Mouse (Mus musculus) urinary bladder, adult 2 months (tissue): ENCODE results near the gene Pla2g5. TPM values are rescaled to one million over a fixed set of nuclear protein-coding genes. Genes with fewer than 3 reads are reported as not detected.
"Not testable (repeated sequence)": the region's sequence is repeated elsewhere in the genome, so short reads cannot be mapped to it uniquely, and the experiment has no call there.

ENCODE experiments used
- DNase-seq: peaks from one replicate; pipeline ENCODE4 v3.0.0; 2022; ENCODE audit warnings: low spot score
- polyA plus RNA-seq: library from polyadenylated mRNA; depleted of rRNA; stranded (reverse); fragments of >200 nt; gene quantifications from 2 replicates; pipeline ENCODE4 v1.2.3, GENCODE M21; 2012; rRNA removed

Pla2g5 gene
- polyA plus RNA-seq: 0.46 and 0.73 TPM in 2 replicates

DNA sequence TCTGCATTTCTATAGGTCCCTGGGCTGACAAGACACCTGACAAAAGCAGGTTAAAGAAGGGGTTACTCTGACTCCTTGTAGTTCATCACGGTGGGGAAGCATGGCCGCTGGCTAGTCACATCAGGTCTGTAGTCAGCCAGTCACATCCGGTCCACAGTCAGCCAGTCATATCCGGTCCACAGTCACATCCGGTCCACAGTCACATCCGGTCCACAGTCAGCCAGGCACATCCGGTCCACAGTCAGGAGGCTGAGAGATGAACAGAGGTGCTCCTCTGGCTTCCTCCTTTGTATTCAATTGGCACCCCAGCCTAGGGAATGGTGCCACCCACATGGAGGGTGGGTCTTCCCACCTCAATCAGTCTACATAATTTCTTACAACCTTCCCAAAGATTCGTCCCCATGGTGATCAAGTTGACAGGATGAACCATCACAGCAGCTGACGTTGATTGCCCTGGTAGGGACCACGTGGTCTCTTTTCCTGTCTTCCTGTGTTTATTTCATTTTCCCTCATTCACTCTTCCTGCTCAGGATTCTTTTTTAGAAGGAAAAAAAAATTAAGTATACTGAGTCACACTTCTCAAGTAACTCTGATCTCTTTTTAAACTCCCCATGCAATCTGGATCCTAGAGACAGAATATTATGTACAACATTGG, at the start of gene Pla2g5:
Pla2g5 (minus strand) TSS at position 139 of the 655 bp plus-strand sequence.
- DNase-seq: no peak

DNA sequence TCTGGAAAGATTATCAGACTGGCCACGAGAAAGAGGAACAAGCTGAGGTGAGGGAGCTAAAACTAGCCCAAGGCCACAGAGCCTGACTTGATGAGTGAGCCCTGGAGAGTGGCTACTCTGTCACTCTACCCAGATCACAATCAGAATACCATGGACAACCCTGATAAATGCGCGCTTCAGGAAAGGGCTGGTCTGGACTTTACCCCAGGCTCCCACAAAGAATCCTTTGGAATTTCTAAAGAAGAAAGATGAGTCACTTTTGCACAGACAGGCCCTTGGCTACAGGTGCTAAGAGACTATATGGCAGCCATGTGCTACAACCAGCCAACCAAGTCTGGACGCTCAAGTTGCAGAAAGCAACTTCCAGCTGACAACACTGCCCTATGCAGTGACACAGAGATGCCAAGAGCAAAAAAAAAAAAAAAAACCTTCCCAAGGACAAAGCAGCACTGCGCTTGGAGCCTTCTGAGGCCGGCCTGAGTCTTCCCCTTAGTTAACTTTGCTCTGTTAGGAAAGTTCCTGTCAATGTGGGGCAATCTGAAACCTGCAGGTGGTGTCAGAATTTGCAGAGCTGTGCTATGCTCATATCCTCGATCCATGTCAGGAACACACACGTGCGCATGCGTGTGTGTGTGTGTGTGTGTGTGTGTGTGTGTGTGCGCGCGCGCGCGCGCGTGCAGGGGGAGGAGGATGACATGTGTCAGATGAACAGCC, 42.5 kb upstream of the Pla2g5 start:
- no peak for DNase-seq

DNA sequence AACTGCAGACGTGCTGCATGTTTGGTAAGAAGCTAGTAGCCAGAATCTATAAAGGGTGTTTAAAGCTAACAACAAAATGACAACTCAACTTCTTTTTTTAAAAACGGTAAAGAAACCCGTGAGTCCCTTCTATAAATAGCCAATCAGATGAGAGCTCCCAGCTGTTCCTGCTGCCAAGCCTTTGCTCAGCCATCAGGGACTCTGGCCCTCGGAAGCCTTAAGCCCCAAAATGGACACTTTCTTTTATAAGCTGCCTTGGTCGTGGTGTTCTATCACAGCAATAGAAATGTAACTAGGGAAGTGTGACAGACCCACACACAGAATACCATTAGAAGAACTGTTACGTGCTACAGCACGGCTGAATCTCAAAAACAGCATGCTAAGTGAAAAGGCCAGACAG, 36.1 kb upstream of the Pla2g5 start:
- DNase-seq: no peak

DNA sequence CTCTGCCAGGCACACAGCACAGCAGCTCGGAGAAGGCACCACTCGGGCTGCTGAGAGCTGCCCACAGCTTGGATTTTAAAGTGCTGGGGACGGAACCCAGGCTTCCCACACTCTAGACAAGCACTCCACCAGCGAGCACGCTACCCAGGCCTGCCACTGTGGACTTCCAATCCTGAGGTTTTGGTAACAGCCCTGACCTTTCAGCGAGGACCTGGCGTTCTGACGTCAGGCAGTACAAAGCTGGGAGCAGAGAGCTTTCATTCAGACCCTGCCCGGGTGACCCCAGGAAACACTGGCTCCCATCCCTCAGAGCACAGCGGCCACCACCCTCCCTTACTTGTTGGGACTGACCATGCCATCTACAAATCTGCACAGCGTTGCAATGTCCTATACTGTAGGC, 30.5 kb upstream of the Pla2g5 start:
- not testable (repeated sequence) for DNase-seq

DNA sequence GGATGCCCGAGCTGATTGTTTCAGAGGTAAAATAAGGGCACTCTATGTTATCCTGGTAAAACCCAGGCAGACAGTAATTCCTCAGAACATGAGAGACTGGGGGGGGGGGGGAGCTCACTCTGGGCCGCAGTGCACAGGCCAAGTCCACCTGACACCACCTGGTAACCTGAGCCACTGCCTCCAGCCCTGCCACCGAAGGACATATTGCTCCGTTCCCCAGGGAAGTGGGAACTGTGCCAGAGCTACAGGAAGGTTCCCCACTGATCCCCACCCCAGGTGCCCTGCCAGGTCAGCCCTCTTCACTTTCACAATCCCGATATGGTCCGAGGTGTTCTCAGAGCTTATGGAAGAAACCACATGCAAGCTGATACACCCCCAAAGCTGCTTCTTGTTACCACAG, 29.4 kb upstream of the Pla2g5 start:
- no peak for DNase-seq

DNA sequence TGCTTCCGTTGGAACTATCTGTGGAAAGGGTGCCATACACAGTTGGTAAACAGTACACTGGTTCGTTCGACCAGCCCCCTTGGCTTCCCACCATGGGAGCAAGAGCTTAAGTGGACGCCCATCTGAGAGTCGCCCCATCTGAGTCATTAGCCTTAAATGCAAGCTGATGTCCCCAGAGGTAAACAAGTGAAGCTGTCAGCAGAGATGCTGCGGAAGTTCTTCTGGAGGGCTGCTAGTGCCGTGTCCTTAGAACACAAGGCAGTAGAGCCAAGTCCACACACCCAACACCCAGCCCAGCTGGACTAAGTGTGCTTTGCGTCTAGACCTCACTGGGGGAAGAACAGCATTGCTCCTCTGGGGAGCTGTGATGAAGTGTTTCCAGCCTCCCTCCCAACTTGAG, 26.4 kb upstream of the Pla2g5 start:
- DNase-seq: no peak

DNA sequence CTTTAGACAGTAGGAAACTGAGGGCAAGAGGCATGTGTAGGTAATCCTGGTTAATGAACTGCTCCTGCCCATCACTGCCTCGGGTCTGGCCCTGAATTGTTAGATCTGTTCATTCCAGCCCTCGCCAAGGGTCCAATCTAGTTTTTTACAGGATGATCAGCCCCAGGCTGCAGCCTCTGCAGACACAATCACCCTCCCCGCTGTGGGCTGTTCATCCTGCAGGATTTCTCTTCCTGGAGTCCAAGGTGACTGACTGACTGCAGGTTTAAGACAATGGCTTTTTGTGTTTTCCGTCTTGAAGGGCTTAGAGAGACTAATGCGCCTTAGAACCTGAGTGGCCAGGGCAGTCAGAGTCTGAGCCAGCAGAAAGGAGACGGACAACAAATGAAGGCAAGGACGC, 25.9 kb upstream of the Pla2g5 start:
- DNase-seq: no peak

DNA sequence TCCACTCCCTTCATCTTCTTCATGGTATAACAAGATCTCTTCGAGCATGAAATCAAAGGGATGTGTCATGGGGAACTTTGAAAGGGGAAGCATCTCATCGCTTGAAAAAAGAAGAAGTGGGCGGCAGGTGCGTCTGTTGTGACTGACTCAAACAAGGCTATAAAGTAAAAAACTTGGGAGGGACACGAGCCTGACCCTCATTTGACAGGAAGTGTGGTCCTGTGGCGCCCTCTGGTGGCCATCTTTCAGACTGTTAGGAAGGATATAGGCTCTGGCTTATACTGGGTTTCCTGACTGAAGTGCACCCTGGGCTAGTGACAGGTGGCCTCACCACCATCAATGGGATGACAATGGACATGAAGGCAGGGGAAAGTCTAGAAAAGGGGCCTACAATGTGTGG, 21.0 kb upstream of the Pla2g5 start:
- peak; percentile 71 for DNase-seq

DNA sequence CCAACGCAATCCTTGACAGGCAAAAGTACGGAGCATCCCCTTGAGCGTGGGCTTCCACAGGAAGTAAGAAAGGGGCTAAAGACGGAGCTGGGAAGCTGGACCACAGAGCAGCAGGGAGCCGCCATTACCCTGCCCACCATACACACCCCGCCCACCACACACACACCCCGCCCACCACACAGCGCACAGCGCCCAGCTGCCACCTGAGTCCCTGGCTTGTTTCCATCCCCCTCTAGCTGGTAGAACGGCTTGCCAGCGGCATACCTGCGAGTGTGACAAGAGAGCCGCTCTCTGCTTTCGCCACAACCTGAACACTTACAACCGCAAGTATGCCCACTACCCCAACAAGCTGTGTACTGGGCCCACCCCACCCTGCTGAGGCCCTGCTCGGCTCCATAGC, 18.9 kb upstream of the Pla2g5 start:
- no peak for DNase-seq

DNA sequence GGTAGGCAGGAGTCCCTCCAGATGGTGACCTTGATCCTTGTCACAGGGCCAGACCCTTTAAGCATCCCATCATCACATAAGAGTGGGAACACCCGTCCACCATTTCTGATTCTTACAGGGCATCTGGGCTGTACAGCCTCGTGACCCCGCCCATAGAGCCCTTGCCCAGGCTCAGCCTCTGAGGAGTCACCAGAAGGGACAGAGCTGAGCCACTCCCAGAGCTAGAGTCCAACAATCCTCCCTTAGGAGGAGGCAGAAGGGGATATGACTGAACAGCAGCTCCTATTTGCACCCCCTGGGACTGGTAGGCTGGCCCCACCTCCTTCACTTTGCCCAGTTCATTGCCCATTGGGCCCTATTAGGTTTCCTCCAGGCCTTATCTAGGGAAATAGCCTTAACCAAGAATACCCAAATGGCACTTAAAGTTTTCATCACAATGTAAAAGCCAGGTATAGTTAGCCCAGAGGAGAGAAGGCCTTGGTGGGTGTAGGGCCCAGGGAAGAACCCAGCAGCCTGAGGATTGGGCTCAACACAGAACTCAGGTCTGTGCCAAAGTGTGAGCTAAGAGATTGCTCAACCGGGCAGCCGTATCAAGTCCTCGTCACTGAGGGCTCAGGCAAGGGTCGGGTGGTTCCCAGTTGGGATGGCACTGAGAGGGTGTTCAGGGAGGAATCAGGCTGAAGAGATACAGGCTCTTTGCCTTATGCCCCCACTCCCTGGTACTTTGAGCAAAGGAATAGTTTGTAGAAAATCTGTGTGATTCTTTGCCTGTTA, 17.7 kb upstream of the Pla2g5 start:
- no peak for DNase-seq

DNA sequence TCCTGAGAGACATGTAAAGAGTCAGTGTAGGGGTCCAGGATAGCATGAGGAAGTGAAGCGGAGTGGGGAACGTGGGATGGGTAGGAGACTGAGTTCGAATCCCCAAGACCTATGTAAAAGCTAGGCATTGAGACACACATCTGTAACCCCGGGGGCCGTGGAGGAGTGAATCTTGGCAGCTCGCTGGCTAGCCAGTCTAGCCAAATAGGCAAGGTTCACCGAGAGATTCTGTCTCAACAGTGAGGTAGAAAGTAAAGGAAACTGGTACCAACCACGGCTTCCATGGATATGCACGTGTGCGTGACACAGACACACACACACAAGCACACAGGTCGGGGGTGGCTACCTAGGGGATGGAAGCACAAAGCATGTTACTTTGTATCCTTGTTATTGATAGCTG, 16.5 kb upstream of the Pla2g5 start:
- DNase-seq: no peak

DNA sequence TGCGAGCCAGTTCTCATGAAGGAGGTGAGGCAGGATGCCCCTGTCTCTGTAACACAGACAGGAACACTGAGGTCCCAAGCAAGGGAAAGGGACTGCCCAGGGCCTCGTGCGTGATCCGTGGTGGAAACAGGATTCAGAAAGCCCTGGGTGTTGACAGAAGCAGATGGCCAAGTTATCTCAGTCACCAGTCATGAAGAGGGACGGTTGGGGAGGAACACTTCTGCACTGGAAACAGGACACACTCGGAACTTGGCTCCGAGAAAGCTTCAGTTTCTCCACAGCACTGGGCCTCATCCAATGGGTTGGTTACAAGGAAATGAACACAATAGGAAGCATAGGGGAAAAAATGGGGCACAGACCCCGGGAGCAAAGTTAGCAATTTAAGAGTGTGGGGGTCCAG, 15.5 kb upstream of the Pla2g5 start:
- DNase-seq: no peak

DNA sequence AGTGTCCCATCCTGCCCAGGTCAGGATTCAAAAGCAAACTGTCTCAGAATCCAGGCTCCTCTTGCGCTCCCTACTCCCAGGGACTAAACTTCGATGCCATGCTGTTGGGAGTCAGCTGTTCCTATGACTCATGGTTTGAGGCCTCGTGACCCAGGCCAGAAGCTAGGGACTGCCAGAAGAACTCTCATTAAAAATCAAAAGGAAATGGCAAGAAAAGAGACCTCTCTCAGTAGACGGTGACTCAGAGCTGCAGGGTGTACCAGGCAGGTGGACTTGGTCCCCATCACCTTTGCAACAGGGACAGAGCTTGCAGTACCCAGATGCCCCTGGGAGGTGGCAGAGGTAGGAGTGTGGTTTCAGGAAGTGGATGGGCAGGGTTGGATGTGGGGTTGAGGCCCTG, 14.4 kb upstream of the Pla2g5 start, which contains the start of gene Pla2g2e:
Pla2g2e (plus strand) TSS at position 212 of the 400 bp plus-strand sequence.
- DNase-seq: no peak

DNA sequence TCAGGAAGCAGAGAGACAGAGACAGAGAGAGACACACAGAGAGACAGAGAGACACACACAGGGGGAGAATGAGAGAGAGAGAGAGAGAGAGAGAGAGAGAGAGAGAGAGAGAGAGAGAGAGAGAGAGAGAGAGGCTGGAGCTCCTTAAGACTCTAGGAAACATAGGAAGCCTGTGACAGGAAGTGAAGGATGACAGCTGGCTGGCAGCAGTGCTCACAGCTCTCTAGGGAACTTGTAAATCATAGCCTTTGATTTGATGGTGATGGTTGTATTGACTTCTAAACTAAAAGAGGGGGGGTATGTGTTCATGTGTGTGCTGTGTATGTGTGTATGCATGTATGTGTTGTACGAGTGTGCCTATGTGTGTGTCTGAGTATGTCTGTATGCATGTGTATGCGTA, 12.7 kb upstream of the Pla2g5 start:
- no peak for DNase-seq

DNA sequence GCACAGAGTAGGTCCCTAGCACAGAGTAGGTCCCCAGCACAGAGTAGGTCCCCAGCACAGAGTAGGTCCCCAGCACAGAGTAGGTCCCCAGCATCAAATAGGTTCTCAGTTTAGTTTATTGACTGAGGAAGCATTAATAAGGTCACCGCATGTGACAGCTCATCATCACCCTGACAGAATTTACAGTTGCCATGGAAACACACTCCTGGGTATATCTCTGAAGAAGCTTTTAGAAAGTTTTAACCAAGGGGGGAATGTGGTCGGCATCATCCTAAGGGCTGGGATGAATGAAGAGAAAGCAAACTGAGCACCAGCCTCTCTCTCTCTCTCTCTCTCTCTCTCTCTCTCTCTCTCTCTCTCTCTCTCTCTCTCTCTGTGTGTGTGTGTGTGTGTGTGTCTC, 12.0 kb upstream of the Pla2g5 start:
- not testable (repeated sequence) for DNase-seq

DNA sequence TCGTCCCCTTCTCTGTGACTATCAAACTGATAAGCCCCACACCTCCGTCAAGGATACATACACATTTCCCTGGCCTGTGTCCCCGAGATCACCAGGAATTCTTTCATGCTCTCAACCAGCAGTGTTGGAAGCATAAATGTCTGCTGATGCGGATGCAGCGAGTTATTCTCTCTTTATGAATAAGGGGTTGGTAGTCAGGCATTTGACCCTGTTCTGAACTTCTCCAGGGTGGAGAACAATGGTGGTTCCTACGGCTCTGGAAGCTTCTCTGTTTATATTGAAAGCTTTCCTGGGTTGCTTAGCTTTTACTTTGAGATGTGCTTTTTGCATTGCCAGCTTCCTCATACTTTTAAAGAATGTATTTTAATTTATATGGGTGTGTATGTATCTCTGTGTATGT, 10.6 kb upstream of the Pla2g5 start, which contains the start of gene Gm13030:
Gm13030 (minus strand) TSS at position 101 of the 400 bp plus-strand sequence.
- no peak for DNase-seq

DNA sequence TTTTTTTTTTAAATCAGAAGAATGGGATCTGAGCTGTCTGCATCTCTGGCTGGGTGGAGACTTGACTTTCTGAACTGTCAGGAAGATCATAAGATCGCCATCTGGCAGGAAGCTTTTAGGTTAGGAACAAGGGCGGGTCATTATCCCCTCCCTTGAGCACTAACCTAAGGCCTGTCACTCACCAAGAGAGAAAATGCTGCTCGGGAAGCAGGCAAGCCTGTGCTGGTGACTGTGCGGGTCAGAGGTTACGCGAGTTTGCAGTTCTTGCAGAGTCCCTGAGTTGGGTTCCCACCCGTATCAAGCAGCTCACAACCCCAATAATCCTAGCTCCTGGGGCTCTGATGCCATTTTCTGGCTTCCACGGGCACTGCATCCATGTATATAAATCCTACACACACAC, 5.4 kb upstream of the Pla2g5 start:
- no peak for DNase-seq

DNA sequence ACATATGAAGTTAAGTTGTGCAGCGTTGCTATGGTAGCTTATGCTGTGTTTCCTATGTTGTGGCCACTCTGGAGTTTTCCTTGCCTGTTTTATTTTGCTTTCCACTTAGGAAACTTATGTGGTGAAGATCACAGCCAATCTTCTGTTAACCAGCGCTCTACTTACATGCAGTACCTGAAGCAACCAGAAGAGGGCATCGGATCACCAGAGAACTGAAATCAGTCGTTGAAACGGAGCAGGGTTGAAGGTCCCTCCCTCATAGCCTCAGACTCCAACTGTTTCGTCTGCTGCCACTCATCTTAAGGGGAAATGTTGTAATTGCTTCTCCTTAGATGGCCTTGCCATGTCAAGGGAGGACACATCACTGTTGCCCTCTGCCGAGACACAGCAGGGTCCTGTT, 3.1 kb upstream of the Pla2g5 start:
- DNase-seq: no peak

DNA sequence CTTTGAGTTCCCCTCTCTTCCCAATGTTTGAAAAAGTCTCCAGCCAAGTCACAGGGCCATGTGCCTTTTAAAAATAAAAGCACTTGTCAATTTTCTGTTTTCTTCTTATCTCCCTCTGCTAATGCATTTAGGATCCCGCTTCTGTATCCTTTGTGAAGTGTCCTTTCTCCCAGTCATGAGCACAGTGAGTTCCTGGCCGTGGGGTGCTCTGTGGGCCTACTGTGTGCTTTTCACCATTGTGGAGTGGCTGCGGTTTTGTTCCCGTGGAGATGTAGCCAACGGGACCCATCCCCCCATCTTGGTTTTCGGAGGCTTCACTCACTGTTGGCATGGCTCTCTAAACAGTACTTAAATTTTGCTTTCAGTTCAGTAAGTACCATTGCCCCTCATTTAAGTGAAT, 2.7 kb upstream of the Pla2g5 start:
- no peak for DNase-seq

DNA sequence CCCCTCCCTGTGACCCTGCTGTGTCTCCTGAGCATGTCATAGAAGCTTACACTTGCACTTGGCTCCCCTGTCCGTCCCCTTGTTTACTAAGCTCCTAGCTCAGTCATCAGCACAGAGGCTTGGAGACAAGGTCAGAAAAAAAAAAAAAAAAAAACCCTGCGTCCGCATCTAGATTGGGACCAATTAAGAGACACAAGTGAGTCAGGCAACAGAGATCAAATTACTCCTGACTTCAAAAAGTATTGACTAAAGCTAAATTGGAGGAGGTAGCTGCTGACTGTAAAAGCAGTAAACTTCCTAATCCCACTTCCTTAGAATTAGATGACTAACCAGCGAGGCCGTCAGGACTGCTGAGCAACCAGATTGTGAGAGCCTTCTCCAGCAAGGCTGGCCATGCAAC, 1.8 kb upstream of the Pla2g5 start:
- DNase-seq: no peak

DNA sequence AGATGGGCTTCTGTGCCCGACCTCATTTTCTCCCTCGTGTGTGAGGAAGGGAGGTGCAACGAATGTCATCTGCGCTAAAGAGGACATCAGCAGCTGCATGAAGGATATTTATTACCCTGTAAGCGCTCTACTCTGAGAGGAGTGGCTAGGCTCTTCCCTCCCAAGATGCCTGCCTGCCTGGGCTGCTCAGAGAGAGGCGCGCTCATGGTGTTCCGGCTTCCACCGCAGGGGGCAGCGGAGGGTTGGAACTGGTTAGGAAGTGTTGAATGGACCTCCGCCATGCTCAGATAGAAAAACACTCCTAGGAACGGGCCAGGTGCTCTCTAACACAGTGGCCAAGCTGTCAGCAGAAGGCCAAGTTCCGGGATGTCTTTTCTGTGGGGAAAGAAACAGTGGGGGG, 3.6 kb downstream of the Pla2g5 start:
- DNase-seq: no peak

DNA sequence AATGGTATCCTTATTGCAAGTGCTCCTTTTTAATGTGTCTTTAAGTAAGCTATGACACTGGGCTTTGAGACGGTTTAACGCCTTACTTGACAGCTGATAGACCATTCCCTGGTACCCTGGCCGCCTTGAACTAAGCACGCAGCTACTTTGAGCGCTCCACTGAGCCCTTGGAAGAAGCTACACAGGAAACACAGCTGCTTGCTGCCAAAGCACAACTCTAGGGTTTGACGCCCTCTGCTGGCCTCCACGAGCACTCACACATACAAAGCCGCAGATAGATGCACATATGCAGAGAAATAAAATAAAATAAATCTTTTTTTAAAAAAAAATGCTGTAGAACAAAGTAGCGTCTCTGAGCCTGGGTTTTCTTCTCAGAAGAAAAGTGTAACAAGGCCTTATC, 4.0 kb downstream of the Pla2g5 start:
- no peak for DNase-seq

DNA sequence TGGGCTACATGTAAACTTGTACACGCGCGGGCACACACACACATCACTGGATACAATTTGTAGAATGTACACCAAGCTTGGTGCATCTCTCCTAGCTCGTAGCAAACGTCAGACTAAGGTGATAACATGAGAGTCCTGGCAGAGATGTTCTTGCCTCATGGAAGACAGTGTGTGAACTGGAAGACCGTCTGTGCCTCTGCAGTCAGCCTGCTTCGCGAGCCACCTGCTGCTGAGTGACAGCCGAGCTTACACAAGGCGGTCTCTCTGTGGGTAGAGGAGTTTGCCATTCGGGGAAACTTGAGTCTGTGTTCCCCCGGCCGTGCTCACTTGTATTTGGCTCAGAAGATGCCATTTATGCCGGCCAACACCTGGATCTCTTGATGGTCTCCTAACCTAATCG, 4.8 kb downstream of the Pla2g5 start:
- no peak for DNase-seq
